Mouse (Mus musculus) G1E (cell line): Measurements from ENCODE around the gene Zeb2.

Source experiments
- CTCF ChIP-seq: IDR thresholded peaks from 2 replicates; pipeline ENCODE4 v1.5.1; 2012; ENCODE audit warnings: low read depth, low read length, inconsistent platforms, mixed read lengths
- GATA1 ChIP-seq: IDR thresholded peaks from 2 replicates; pipeline ENCODE4 v1.6.1; 2012; ENCODE audit warnings: borderline replicate concordance, low read length, inconsistent platforms, mixed read lengths
- TAL1 ChIP-seq: conservative IDR thresholded peaks from 2 replicates; pipeline ENCODE4 v1.6.1; 2012; ENCODE audit warnings: low read depth, low read length, inconsistent platforms, mixed read lengths

GRCm38 (mm10) chr2:45118121-45118520 is 926 bp upstream of the Zeb2 start:
- TF ChIP-seq CTCF = no peak
- TF ChIP-seq TAL1 = no peak
- TF ChIP-seq GATA1 = no peak
